Mouse (Mus musculus) neural tube, embryonic 15.5 days (tissue): ENCODE data around the gene Tdp1. TPM values are rescaled to one million over a fixed set of nuclear protein-coding genes. Genes with fewer than 3 reads are reported as not detected.

ENCODE experiments used
- ATAC-seq: fragments of 200-750 bp; cut with Nextera tagmentation; 2 replicates; pipeline ENCODE4 v1.8.0; 2017; ENCODE audit warnings: mild to moderate bottlenecking, moderate TSS enrichment, moderate library complexity; ENCODE audit not compliant: low FRiP score
- H3K27ac ChIP-seq: fragments of 300-500 bp; sonication (generic); replicated peaks from 2 replicates; pipeline ENCODE4 v1.5.1; 2015; ENCODE audit warnings: mild to moderate bottlenecking, inconsistent platforms
- H3K27me3 ChIP-seq: fragments of 300-500 bp; sonication (generic); replicated peaks from 2 replicates; pipeline ENCODE4 v1.6.1; 2015; ENCODE audit warnings: inconsistent platforms
- H3K36me3 ChIP-seq: fragments of 300-500 bp; sonication (generic); 2 replicates; pipeline ENCODE4 v1.6.1; 2015; ENCODE audit warnings: inconsistent platforms
- H3K4me1 ChIP-seq: fragments of 300-500 bp; sonication (generic); 2 replicates; pipeline ENCODE4 v1.6.1; 2015; ENCODE audit warnings: inconsistent platforms
- H3K4me2 ChIP-seq: fragments of 300-500 bp; sonication (generic); 2 replicates; pipeline ENCODE4 v1.6.1; 2015; ENCODE audit warnings: inconsistent platforms, mild to moderate bottlenecking, moderate library complexity
- H3K4me3 ChIP-seq: fragments of 300-500 bp; sonication (generic); replicated peaks from 2 replicates; pipeline ENCODE4 v1.5.1; 2015; ENCODE audit warnings: mild to moderate bottlenecking, inconsistent platforms
- H3K9ac ChIP-seq: fragments of 300-500 bp; sonication (generic); replicated peaks from 2 replicates; pipeline ENCODE4 v1.6.1; 2015; ENCODE audit warnings: mild to moderate bottlenecking, inconsistent platforms
- H3K9me3 ChIP-seq: fragments of 300-500 bp; sonication (generic); replicated peaks from 2 replicates; pipeline ENCODE4 v1.6.1; 2016; ENCODE audit warnings: inconsistent platforms
- WGBS: fragments of 180-500 bp; shearing (Covaris S2); methylation state at CpG from one replicate; pipeline ENCODE4 v1.1.7; 2015; ENCODE audit warnings: mixed read lengths; 5-methylcytosine and 5-hydroxymethylcytosine counted together
- polyA plus RNA-seq: library from polyadenylated mRNA; unstranded; fragments of >200 nt; fragmentation: Nextera tagmentation; extraction: Ambion mirVana; gene quantifications from 2 replicates; pipeline ENCODE4 v1.2.1, GENCODE M21; 2015

The Tdp1 gene
- polyA plus RNA-seq, 1 experiment from 2014 or later, result 45.0 TPM

DNA sequence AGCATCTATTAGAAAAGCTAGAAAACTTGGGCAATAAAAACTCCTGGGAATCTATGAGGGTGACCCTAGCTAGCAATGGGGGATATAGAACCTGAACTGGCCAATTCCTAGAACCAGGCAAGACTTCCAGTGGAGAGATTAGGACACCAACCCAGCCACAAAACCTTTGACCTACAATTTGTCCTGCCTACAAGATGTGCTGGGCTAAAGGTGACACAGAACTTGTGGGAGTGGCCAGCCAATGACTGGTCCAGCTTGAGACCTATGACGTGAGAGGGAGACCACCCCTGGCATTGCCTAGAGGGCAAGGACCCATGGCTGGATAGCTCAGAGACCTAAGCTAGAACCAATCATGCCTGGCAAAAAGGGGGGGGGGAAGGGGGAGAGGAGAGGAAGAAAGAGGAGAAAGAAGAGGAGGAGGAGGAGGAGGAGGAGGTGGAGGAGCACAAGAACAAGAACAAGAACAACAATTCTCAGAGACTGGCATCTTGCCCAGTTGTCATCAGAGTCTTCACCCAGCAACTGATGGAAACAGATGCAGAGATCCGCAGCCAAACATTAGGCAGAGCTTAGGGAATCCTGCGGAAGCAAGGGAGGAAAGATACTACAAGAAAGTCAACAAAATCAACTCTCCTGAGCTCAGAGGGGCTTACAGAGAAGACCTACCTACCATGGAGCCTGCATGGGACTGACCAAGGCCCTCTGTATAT is 24.8 kb upstream of the Tdp1 start:
- no peak for ATAC-seq
- Histone ChIP-seq H3K4me3 (no peak overlapping the region), H3K27ac (no peak overlapping the region), H3K36me3 (no peaks in the 10 kb centered on the region), H3K9me3 (no peaks in the 10 kb centered on the region), H3K4me1 (peaks cover 16% of the 10 kb centered on the region; the same call in 1 of the 2 replicates), H3K9ac (no peak overlapping the region), H3K4me2 (no peak overlapping the region), H3K27me3 (no peaks in the 10 kb centered on the region)
- 81% methylated on average over 3 of the region's 3 CpGs for WGBS

DNA sequence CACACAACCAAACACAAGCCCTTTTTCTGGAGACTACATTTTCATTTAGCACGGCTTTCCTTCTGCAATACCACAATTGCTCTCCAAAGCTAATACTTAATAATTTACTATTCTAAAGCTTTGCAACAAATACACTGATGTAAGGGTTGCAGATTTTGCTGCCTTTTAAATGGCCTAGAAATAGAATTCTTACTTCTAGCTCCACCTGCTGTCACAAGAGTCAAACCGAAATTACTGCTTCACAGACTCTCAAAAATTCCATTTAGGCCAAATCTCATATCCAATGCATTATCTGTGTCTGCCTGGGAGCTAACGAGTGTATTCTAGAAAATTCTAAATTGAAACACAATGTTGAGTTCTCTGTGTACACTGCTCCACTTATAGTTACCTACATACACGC is 23.3 kb upstream of the Tdp1 start:
- Histone ChIP-seq H3K4me2 (no peak overlapping the region), H3K4me1 (peaks cover 13% of the 10 kb centered on the region; the same call in 1 of the 2 replicates), H3K27me3 (no peaks in the 10 kb centered on the region), H3K4me3 (no peak overlapping the region), H3K9me3 (no peaks in the 10 kb centered on the region), H3K9ac (no peak overlapping the region), H3K36me3 (no peaks in the 10 kb centered on the region), H3K27ac (no peak overlapping the region)
- no peak for ATAC-seq
- WGBS, result 82% methylated on average over 4 of the region's 4 CpGs

DNA sequence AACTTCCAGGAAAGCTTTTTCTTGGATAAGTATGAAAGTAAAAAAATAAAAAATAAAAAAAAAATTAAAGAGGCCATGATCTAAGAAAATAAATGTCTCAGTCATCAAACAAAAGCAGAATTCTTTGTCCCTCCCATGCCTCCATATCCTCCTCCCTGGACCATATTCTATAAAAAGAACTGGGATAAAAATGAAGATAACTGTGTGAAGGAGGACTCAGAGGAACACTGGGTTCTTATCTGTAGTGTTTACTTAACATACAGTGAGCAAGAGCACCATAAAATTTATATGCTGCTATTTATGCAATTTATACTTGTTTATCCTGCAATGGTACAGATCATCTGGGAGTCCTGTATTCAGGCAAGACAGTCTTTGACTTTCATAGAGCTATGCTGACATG is 19.7 kb upstream of the Tdp1 start:
- Histone ChIP-seq H3K4me1 (0 out of 2 replicates have a peak, but pooled peaks cover 2% of the 10 kb centered on the region), H3K27me3 (no peaks in the 10 kb centered on the region), H3K36me3 (no peaks in the 10 kb centered on the region), H3K4me3 (no peak overlapping the region), H3K9me3 (no peaks in the 10 kb centered on the region), H3K4me2 (no peak overlapping the region), H3K27ac (no peak overlapping the region), H3K9ac (no peak overlapping the region)
- ATAC-seq, result no peak

DNA sequence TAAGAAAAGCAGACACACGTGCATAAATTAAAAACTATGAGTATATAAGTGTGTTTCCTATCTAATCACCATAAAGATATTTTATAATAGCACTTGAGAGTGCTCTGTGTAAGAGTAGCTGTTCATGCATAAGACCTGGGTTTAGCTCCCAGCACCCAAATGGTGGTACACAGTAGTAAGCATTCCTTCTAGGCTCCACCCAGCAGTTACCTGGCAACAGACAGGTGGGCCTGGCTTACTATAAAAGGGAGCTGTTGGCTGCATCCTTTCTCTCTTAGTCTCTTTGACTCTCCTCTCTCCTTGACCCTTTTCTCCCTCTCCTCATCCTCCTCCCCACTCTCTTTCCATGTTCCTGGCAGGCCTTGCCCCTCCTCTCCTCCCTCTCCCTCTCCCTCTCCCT is 15.5 kb upstream of the Tdp1 start:
- H3K9ac ChIP-seq, result no peak overlapping the region
- H3K27ac ChIP-seq, result no peak overlapping the region
- H3K4me2 ChIP-seq, result no peak overlapping the region
- ATAC-seq, result no peak
- H3K9me3 ChIP-seq, result no peaks in the 10 kb centered on the region
- 85% methylated on average over 1 of the region's 1 CpGs for WGBS
- H3K36me3 ChIP-seq, result no peaks in the 10 kb centered on the region
- no peaks in the 10 kb centered on the region for H3K4me1 ChIP-seq
- no peaks in the 10 kb centered on the region for H3K27me3 ChIP-seq
- H3K4me3 ChIP-seq, result no peak overlapping the region

DNA sequence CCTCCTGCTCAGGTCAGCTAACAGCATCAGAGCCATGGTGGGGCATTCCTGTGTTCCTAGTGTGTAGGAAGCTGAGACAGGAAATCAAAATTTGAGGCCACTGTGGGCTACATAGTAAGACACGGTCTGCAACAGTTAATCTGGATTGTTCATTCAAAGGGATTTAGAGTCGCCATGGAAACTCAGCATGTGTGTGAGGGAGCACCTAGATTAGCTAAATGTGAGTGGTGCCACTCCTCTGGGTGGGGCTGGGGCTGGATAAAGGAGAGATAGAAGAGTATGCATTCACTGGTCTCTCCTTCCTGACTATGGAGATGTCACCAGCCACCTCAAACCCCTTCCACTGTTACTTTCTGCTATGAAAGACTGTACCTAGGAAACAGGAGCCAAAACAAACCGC is 10.9 kb upstream of the Tdp1 start:
- Histone ChIP-seq H3K4me3 (no peak overlapping the region), H3K9me3 (no peaks in the 10 kb centered on the region), H3K9ac (no peak overlapping the region), H3K36me3 (no peaks in the 10 kb centered on the region), H3K27ac (no peak overlapping the region), H3K27me3 (no peaks in the 10 kb centered on the region), H3K4me2 (no peak overlapping the region), H3K4me1 (no peaks in the 10 kb centered on the region)
- no peak for ATAC-seq
- WGBS, result 51% methylated on average over 3 of the region's 3 CpGs

DNA sequence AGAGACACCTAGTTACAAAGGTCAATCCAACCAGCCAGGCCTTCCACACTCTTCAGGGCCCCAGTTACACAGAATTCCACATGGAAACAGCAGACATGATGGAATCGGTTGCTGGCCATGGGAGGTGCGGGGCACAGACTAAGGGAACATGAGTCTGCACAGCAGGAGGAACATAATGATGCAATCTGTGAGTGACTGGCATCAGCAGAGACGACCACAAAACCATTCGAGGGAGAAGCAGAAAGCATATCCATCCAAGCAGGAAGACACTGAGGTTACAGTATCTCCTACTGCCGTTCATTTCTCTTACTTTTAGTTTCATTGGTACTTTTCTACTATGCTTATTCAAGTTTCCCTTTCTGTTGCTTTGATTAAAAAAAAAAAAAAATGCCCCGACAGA is 9.7 kb upstream of the Tdp1 start:
- WGBS, result 77% methylated on average over 6 of the region's 6 CpGs
- no peak for ATAC-seq
- Histone ChIP-seq H3K4me2 (no peak overlapping the region), H3K9ac (no peak overlapping the region), H3K27me3 (no peaks in the 10 kb centered on the region), H3K4me3 (no peak overlapping the region), H3K9me3 (no peaks in the 10 kb centered on the region), H3K27ac (no peak overlapping the region), H3K36me3 (no peaks in the 10 kb centered on the region), H3K4me1 (no peaks in the 10 kb centered on the region)

DNA sequence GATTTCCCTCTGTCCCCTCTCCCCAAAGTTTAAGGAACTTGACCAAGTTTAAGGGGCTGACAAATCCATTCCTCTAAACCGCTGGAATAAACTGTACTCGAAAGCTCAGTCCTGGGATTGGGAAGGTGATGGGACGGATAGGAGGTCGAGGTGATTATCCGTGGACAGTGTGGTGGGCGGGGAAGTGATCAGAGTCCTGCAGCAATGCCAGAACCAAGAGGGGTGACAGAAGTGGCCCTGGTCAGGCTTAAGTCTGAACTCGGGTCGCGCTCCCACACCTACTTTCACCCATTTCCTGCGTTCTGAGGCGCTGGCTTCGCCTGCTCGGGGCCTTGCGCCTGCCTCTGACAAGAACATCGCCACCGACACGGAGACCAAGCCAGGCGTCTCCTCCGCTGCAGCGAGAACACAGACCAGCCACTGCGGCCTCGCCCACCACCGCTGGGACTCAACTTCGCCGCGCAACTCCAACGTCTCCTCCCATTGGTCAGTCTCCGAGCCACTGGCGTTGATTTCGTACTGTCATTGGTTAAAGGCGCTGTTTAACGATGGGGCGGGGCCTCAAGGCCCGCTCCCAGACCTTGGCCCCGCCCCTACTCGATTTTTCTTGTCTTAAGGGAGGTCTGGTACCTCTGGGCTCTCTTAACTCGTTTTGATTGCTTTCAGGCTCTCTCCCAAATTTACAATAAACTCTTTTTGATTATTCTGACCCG is 1.2 kb upstream of the Tdp1 start:
- H3K9me3 ChIP-seq, result no peaks in the 10 kb centered on the region
- peak; percentile 95 for ATAC-seq
- H3K27ac ChIP-seq, result peak overlapping the region; percentile 80
- no peaks in the 10 kb centered on the region for H3K27me3 ChIP-seq
- no peaks in the 10 kb centered on the region for H3K36me3 ChIP-seq
- peak overlapping the region; percentile 77 for H3K4me3 ChIP-seq
- peaks cover 26% of the 10 kb centered on the region for H3K4me1 ChIP-seq
- peak overlapping the region; percentile 98 for H3K4me2 ChIP-seq
- WGBS, result under 1% methylated on average over 38 of the region's 38 CpGs
- H3K9ac ChIP-seq, result peak overlapping the region; percentile 83

DNA sequence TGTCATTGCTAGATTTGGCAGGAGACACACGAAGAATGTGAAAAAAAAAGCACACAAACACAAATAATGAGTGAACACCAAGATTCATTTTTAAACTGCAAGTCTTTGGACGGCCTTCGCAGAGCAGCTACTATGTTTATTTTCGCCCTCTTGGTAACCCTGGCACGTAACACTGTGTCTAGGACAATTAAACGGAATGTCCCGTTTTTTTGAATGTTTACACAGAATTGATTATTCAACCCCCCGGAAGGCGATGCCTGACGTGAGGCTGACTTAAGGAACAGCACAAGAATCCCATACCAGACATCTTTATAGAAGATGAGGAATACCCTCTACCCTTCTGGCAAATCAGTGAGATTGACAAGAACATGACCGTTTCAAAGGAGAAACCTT is 608 bp upstream of the Tdp1 start:
- H3K4me3 ChIP-seq, result peak overlapping the region; percentile 77
- H3K36me3 ChIP-seq, result no peaks in the 10 kb centered on the region
- no peaks in the 10 kb centered on the region for H3K9me3 ChIP-seq
- under 1% methylated on average over 11 of the region's 11 CpGs for WGBS
- peak overlapping the region; percentile 83 for H3K9ac ChIP-seq
- peaks cover 26% of the 10 kb centered on the region for H3K4me1 ChIP-seq
- H3K27ac ChIP-seq, result peak overlapping the region; percentile 80
- H3K27me3 ChIP-seq, result no peaks in the 10 kb centered on the region
- H3K4me2 ChIP-seq, result peak overlapping the region; percentile 98
- peak; percentile 51 for ATAC-seq

DNA sequence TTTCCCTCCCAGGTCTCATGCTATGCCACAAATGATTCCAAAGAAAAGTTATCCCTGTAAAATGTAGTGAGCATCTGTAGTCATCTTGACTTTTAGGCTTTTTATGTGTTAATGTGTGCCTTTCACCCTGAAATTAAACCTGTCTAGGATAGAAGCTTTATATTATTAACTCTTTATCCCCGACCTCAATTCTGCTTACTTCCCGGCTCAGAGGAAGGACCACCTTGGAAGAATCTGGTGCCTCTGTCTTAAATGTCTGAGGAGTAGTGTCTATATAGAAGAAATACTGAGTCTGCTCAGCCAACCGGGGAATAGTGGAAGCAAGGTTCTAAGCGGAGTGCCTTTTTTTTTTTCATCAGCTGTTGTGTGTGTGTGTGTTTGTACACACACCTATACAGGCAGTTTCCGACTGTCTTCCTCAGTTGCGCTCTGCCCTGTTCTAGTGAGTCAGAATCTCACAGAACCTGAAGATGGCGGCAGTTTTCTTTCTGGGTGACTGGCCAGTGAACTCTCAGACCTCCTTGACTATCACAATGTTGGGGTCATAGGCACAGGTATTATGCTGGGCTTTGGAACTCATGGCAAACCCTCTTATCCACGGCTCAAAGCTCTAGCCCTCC is 1.1 kb downstream of the Tdp1 start:
- H3K36me3 ChIP-seq, result no peaks in the 10 kb centered on the region
- no peaks in the 10 kb centered on the region for H3K9me3 ChIP-seq
- 41% methylated on average over 8 of the region's 8 CpGs for WGBS
- H3K4me1 ChIP-seq, result peaks cover 26% of the 10 kb centered on the region
- ATAC-seq, result no peak
- peak overlapping the region; percentile 83 for H3K9ac ChIP-seq
- H3K27ac ChIP-seq, result no peak overlapping the region
- no peaks in the 10 kb centered on the region for H3K27me3 ChIP-seq
- H3K4me2 ChIP-seq, result peak overlapping the region; percentile 98
- peak overlapping the region; percentile 77 for H3K4me3 ChIP-seq

DNA sequence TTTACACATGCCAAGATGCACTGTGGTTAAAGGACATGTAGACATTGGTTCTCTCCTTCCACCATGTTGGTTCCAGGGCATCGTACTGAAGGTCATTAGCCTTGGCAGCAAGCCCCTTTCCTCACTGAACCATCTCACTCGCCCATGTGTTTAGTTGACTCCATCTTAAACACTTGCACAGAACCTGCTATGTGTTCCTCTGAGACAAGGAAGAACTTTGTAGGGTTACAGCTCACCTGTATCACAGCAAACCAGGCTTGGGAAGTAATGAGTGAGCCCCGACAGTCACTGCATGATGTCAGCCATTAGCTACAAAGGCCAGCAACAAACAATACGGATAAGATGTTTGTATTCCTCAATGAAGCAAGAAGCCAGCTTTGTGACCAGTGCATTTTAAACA is 13.5 kb downstream of the Tdp1 start:
- H3K36me3 ChIP-seq, result peaks cover 54% of the 10 kb centered on the region
- no peak for ATAC-seq
- no peaks in the 10 kb centered on the region for H3K4me1 ChIP-seq
- no peaks in the 10 kb centered on the region for H3K9me3 ChIP-seq
- H3K4me3 ChIP-seq, result no peak overlapping the region
- H3K4me2 ChIP-seq, result no peak overlapping the region
- no peak overlapping the region for H3K27ac ChIP-seq
- H3K27me3 ChIP-seq, result no peaks in the 10 kb centered on the region
- no peak overlapping the region for H3K9ac ChIP-seq
- 90% methylated on average over 4 of the region's 4 CpGs for WGBS

DNA sequence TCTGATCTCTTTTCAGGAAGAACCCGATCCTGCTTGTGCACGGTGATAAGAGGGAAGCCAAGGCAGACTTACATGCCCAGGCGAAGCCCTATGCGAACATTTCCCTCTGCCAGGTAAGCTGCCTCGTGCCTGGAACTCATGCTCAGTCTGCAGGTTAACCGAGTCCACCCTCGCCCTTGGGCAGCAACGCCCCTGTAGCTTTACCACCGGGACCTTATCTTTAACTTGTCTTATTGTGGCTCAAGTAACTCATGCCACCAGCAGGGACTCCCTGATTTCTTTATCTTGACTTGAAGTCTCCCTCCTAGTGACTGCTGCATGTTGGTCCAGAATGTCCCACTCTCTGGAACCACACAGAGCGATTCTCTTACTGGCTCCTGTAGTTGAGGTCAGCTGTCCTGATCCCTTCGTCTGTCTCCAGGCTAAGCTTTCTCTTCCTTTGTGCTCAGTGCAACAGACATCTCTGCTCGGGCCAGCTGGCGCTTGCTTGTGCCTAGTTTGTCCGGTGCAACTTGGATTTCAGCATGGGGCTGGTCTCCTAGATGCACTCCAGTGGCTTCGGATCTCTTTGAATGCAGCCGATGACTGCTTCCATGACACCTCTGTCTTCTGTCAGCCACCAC is 14.0 kb downstream of the Tdp1 start:
- ATAC-seq, result no peak
- no peaks in the 10 kb centered on the region for H3K27me3 ChIP-seq
- no peak overlapping the region for H3K4me2 ChIP-seq
- no peak overlapping the region for H3K4me3 ChIP-seq
- WGBS, result 89% methylated on average over 16 of the region's 16 CpGs
- no peak overlapping the region for H3K9ac ChIP-seq
- H3K27ac ChIP-seq, result no peak overlapping the region
- H3K36me3 ChIP-seq, result peaks cover 54% of the 10 kb centered on the region
- H3K4me1 ChIP-seq, result peaks cover 3% of the 10 kb centered on the region
- H3K9me3 ChIP-seq, result no peaks in the 10 kb centered on the region
